In the genomic region with DNA sequence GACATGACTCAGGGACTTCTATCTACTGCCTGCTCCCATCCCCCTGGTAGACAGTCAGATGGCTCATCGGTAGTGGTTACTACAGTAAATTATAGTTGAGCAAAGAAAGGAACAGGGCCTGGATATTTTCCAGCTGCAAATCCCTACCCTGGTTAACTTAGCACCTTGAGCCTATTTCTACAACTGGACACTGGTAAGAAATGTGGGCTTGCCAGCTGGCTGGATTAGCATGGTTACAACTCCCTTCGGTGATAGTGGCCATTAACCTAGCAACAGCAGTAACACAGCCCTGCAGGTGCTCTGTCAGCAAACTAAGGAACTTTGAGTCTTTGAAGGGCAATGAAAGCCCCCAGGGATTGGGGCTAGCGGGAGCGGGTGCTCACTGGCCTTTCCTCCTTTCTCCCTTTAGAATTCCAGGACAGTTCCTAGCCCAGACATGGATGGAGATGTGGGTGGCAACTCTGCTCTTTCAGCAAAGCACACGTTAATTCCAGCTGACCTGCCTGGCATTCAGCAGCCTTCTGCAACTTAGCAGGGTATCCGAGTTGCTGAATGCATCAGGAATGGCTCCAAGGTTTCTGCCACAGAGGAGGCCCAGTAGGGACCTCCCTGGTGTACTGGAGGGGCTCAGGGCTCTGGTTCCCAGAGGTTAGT, we compare ENCODE assay signal across 10 mouse cellular contexts.
DNase-seq lines count a peak whose midpoint lies in the region; ATAC-seq and TF ChIP-seq lines count a peak whose summit lies in the region.
"Had no signal": no experiment of that assay in that cellular context is flagged by ENCODE, and none has a peak within 500 bp of the region (broad histone marks: within the 10 kb centered on the region; RNA-seq: fewer than 3 reads in every experiment).

No protein-coding gene starts in this region.

- DNase-seq in adrenal gland, postnatal 14 days = peak; percentile 56
- no peak for DNase-seq in adrenal gland, postnatal 4 days (ENCODE audit: low spot score in 2 of 2)
- DNase-seq in liver, embryonic 11.5 days (ENCODE audit: low spot score) = no peak
- no peak for DNase-seq in B cell, adult 2 months
- no peak for DNase-seq in frontal cortex, postnatal 14 days (ENCODE audit: low spot score in 2 of 2)
- DNase-seq: heart, postnatal 4 days; lung, postnatal 36 days had no signal

- no peak for ATAC-seq in liver, embryonic 12.5 days
- no peak for ATAC-seq in liver, embryonic 11.5 days (replicated peaks; ENCODE audit: low FRiP score)
- 0 out of 2 replicates have a peak, but pooled peaks have one; percentile 18 for ATAC-seq in hindbrain, embryonic 13.5 days (ENCODE audit: low FRiP score)

- H3K9ac ChIP-seq in liver, embryonic 12.5 days = no peak overlapping the region; the same call in 1 of the 2 replicates
- H3K9ac ChIP-seq in liver, embryonic 11.5 days (ENCODE audit: low read depth, low read length) = no peak overlapping the region
- no peak overlapping the region for H3K9ac ChIP-seq in hindbrain, embryonic 13.5 days

- no peak for TF ChIP-seq CTCF in olfactory bulb, adult 2 months (IDR thresholded peaks at IDR 0.05; ENCODE audit: insufficient read depth, low read depth, low read length)

- H3K27me3 ChIP-seq in liver, embryonic 12.5 days (replicated peaks) = no peaks in the 10 kb centered on the region
- no peaks in the 10 kb centered on the region for H3K27me3 ChIP-seq in liver, embryonic 11.5 days (replicated peaks; ENCODE audit: control insufficient read depth, insufficient read depth, low read length)
- H3K27me3 ChIP-seq in hindbrain, embryonic 13.5 days = no peaks in the 10 kb centered on the region

- WGBS in liver, embryonic 12.5 days (ENCODE audit: insufficient replicate concordance) = 87% methylated on average over 6 of the region's 6 CpGs
- WGBS in liver, embryonic 11.5 days = 86% methylated on average over 6 of the region's 6 CpGs
- 40% methylated on average over 6 of the region's 6 CpGs for WGBS in hindbrain, embryonic 13.5 days
- 49% methylated on average over 6 of the region's 6 CpGs for WGBS in olfactory bulb, adult 2 months

- peaks cover 87% of the 10 kb centered on the region for H3K36me3 ChIP-seq in liver, embryonic 12.5 days
- H3K36me3 ChIP-seq in liver, embryonic 11.5 days (ENCODE audit: control insufficient read depth, insufficient read depth, low read length) = no peaks in the 10 kb centered on the region
- no peaks in the 10 kb centered on the region for H3K36me3 ChIP-seq in hindbrain, embryonic 13.5 days

- no peak for TF ChIP-seq POLR2A in olfactory bulb, adult 2 months (IDR thresholded peaks at IDR 0.05; ENCODE audit: insufficient read depth, low read depth, low read length)

- H3K4me1 ChIP-seq in liver, embryonic 12.5 days = peaks cover 82% of the 10 kb centered on the region
- H3K4me1 ChIP-seq in liver, embryonic 11.5 days (replicated peaks; ENCODE audit: control insufficient read depth, insufficient read depth, low read length) = peaks cover 35% of the 10 kb centered on the region
- H3K4me1 ChIP-seq in hindbrain, embryonic 13.5 days (replicated peaks) = peaks cover 66% of the 10 kb centered on the region
- peaks cover 44% of the 10 kb centered on the region for H3K4me1 ChIP-seq in olfactory bulb, adult 2 months (ENCODE audit: control insufficient read depth, insufficient read depth, low read length)

- no peaks in the 10 kb centered on the region for H3K9me3 ChIP-seq in liver, embryonic 12.5 days (replicated peaks)
- no peaks in the 10 kb centered on the region for H3K9me3 ChIP-seq in liver, embryonic 11.5 days (ENCODE audit: control insufficient read depth, low read length)
- H3K9me3 ChIP-seq in hindbrain, embryonic 13.5 days = no peaks in the 10 kb centered on the region

- no peak overlapping the region for H3K4me2 ChIP-seq in liver, embryonic 12.5 days
- H3K4me2 ChIP-seq in liver, embryonic 11.5 days = no peak overlapping the region
- H3K4me2 ChIP-seq in hindbrain, embryonic 13.5 days = no peak overlapping the region

- H3K4me3 ChIP-seq in liver, embryonic 12.5 days = no peak overlapping the region
- no peak overlapping the region for H3K4me3 ChIP-seq in liver, embryonic 11.5 days (ENCODE audit: low read depth, low read length)
- no peak overlapping the region for H3K4me3 ChIP-seq in hindbrain, embryonic 13.5 days
- no peak overlapping the region for H3K4me3 ChIP-seq in olfactory bulb, adult 2 months (ENCODE audit: insufficient read depth, low read depth, low read length)

- 0 out of 2 replicates have a peak overlapping the region, but pooled peaks have one; percentile 26 for H3K27ac ChIP-seq in liver, embryonic 12.5 days
- no peak overlapping the region for H3K27ac ChIP-seq in liver, embryonic 11.5 days (ENCODE audit: low read depth, low read length)
- H3K27ac ChIP-seq in hindbrain, embryonic 13.5 days = peak overlapping the region; percentile 67
- H3K27ac ChIP-seq in olfactory bulb, adult 2 months (ENCODE audit: insufficient read depth, low read depth, low read length) = peak overlapping the region; percentile 59; the same call in 1 of the 2 replicates
